Mouse (Mus musculus): ENCODE data around the gene Brinp2.

DNA sequence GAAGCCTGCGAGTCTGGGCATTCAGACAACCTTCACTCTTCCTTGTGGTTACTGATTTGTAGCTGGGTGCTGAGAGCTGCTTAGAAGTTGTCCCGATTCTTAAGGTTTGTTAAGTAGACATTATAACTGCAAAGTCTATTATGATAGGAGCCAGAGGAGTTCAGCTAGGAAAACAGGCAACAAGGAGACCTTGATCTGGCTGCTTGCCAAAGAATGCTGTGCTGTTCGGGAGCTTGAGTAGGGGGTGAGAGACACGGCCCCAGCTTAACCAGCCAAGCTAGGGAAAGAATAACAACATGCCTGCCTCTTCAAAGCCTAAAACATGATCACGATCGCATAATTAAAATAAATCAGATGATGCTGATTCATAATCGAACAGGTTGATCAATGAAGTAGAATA is 59.1 kb downstream of the Brinp2 start:
- no peak for TF ChIP-seq CTCF (IDR thresholded peaks at IDR 0.05; ENCODE audit: control insufficient read depth, insufficient read depth, low read length)
- no peak for TF ChIP-seq POLR2A (IDR thresholded peaks at IDR 0.05; ENCODE audit: borderline replicate concordance, control insufficient read depth, low read depth, low read length)

Data from bone marrow, adult 2 months (tissue).